Mouse (Mus musculus) lung, postnatal 0 days (tissue): ENCODE results near the gene Dock9.

Experiments
- CTCF ChIP-seq: IDR thresholded peaks from 2 replicates; pipeline ENCODE4 v1.5.1; 2016; ENCODE audit warnings: antibody characterized with exemption, mild to moderate bottlenecking
- EP300 ChIP-seq: IDR thresholded peaks from 2 replicates; pipeline ENCODE4 v1.6.1; 2016; ENCODE audit warnings: antibody characterized with exemption, mild to moderate bottlenecking, control low read depth

DNA sequence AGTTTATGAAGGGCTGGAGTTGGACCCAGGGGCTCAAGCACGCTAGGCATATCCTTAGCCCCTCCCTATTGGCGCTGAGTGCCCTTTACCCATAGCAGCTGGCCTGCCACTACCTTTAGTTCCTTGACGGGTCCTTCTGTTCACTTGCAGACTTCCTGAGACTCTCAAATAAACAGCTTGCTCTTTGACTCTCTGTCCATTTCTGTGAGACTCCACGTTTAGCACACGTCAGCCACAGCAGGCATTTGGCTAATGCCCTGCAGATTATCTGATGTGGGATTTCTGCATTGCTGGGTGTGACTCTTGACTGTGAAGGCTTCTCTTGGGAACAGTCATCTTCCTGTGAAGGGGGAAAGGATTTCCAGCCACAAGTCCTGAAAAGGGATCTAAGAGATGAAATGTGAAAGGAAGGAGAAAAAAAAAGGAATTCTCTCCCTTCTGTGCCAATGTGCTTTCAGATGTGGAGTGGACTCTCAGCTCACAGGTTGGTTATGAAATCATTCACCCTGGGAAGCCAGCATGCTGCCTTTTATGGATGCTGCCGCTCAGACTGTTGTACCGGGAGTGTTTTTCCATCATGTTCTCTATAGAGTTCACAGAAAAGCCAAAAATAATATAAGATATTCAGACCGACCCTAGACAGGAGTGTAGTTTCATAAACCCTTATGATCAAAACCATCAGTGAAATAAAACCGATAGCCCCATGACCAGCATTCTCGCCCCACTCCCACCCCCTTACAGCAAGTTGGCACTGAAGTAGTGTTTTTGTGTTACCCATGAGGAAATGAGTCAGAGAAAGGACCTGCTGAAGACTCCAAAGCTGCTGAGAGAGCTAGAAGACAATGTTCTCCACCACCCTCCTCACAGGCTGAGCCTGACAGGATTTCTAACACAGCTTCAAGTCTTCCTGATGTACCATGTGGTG, 28.1 kb upstream of the Dock9 start:
- TF ChIP-seq EP300 (peak; percentile 63), CTCF (no peak)
